24 mouse cellular contexts compared by ENCODE assay signal in genomic region chr9:111200208-111200607, GRCm38 (mm10).
"Had no signal": no experiment of that assay in that cellular context is flagged by ENCODE, and none has a peak within 500 bp of the region (broad histone marks: within the 10 kb centered on the region; RNA-seq: fewer than 3 reads in every experiment).

No protein-coding gene starts in this region.

- H3K4me1 ChIP-seq: embryonic facial prominence, embryonic 10.5 days; forebrain, embryonic 10.5 days; forebrain, embryonic 12.5 days; forebrain, embryonic 13.5 days; forebrain, embryonic 15.5 days had no signal

- H3K4me3 ChIP-seq: embryonic facial prominence, embryonic 10.5 days; embryonic facial prominence, embryonic 12.5 days; embryonic facial prominence, embryonic 13.5 days; embryonic facial prominence, embryonic 15.5 days; erythroblast, embryonic 14.5 days; forebrain, embryonic 10.5 days; forebrain, embryonic 12.5 days; forebrain, embryonic 13.5 days; forebrain, embryonic 15.5 days; gastrocnemius, adult 2 months; heart, adult 2 months had no signal

- H3K27me3 ChIP-seq: embryonic facial prominence, embryonic 12.5 days; embryonic facial prominence, embryonic 13.5 days; embryonic facial prominence, embryonic 15.5 days; forebrain, embryonic 12.5 days; forebrain, embryonic 13.5 days; forebrain, embryonic 15.5 days had no signal

- H3K36me3 ChIP-seq: embryonic facial prominence, embryonic 12.5 days; embryonic facial prominence, embryonic 15.5 days; forebrain, embryonic 12.5 days had no signal

- H3K27ac ChIP-seq: embryonic facial prominence, embryonic 10.5 days; embryonic facial prominence, embryonic 12.5 days; embryonic facial prominence, embryonic 13.5 days; embryonic facial prominence, embryonic 15.5 days; forebrain, embryonic 10.5 days; forebrain, embryonic 12.5 days; forebrain, embryonic 13.5 days; forebrain, embryonic 15.5 days; gastrocnemius, adult 2 months; heart, adult 2 months had no signal

- H3K9ac ChIP-seq: embryonic facial prominence, embryonic 12.5 days; embryonic facial prominence, embryonic 13.5 days; embryonic facial prominence, embryonic 15.5 days; forebrain, embryonic 12.5 days; forebrain, embryonic 13.5 days; forebrain, embryonic 15.5 days; forebrain, postnatal 0 days had no signal

- DNase-seq: cerebellum, adult 9-10 months; cerebellum, adult 9-11 months; cerebellum, postnatal 10 days; cerebellum, postnatal 14 days; cerebellum, postnatal 25 days; cerebellum, postnatal 36 days; embryo, embryonic 11 days; forebrain, postnatal 0 days; gastrocnemius, adult 2 months; gastrocnemius, postnatal 10 days; gastrocnemius, postnatal 14 days; gastrocnemius, postnatal 25 days; gastrocnemius, postnatal 36 days; heart, adult 18-20 months; heart, adult 2 months had no signal

- H3K9me3 ChIP-seq: embryonic facial prominence, embryonic 10.5 days; embryonic facial prominence, embryonic 12.5 days; embryonic facial prominence, embryonic 13.5 days; embryonic facial prominence, embryonic 15.5 days; forebrain, embryonic 10.5 days; forebrain, embryonic 12.5 days; forebrain, embryonic 13.5 days; forebrain, embryonic 15.5 days had no signal
